Mouse (Mus musculus) bone marrow macrophage, adult 2 months (primary cell): ENCODE results near the gene Noct. TPM values are rescaled to one million over a fixed set of nuclear protein-coding genes. Genes with fewer than 3 reads are reported as not detected.

Experiments used
- H3K27ac ChIP-seq: 2 replicates; pipeline ENCODE4 v1.5.1; 2012; ENCODE audit warnings: low read depth, low read length; ENCODE audit not compliant: insufficient read depth
- H3K4me1 ChIP-seq: 2 replicates; pipeline ENCODE4 v1.6.1; 2012; ENCODE audit warnings: low read length; ENCODE audit not compliant: control insufficient read depth, insufficient read depth
- H3K4me3 ChIP-seq: 2 replicates; pipeline ENCODE4 v1.5.1; 2012; ENCODE audit warnings: mild to moderate bottlenecking, low read length, moderate library complexity; ENCODE audit not compliant: insufficient read depth
- CTCF ChIP-seq: IDR thresholded peaks from 2 replicates; pipeline ENCODE4 v1.5.1; 2012; ENCODE audit warnings: low read depth, mild to moderate bottlenecking, low read length, moderate library complexity
- POLR2A ChIP-seq: IDR thresholded peaks from 2 replicates; pipeline ENCODE4 v1.6.1; 2012; ENCODE audit warnings: mild to moderate bottlenecking, low read depth, low read length, borderline replicate concordance
- polyA plus RNA-seq: library from polyadenylated mRNA; stranded (reverse); fragments of >200 nt; gene quantifications from 2 replicates; pipeline ENCODE4 v1.2.4, GENCODE M21; 2012; ENCODE audit not compliant: missing spikeins, insufficient read depth, insufficient read length

Noct gene
- polyA plus RNA-seq, 1 experiment, result 8.3 TPM

DNA sequence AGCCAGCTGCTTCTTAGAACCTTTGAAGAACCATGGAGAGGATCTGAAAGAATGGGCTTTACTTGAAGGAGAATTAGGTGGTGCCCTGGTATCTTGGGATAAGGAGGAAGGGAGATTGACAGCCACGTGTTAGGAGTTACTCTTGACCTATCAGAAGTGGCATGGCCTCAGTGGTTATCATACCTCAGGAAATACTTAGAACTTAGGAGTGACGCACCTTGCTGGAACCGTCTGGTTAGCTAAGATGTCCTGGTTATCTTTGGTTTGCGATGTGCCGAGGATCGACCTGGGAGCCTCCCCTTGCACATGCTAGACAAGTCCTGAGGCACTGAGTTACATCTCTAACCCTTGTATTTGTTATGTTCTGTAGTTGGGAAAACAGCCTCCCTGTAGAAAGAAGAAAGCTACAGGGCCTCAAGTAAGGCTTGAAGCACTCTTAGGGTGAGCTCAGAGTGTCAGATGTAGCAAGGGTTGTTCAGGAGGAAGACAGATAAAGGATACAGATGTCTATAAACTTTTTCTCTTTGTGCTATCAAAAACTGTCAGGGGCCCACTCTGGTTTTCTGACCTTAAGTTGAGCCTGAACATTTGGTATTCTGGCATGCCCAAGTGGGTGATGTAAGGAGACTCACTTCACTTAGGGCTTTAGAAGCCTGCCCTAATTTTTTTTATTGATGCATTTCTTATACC, 6.0 kb downstream of the Noct start:
- TF ChIP-seq POLR2A (no peak), CTCF (no peak)
- Histone ChIP-seq H3K4me1 (peaks cover 14% of the 10 kb centered on the region), H3K27ac (no peak overlapping the region), H3K4me3 (no peak overlapping the region)

DNA sequence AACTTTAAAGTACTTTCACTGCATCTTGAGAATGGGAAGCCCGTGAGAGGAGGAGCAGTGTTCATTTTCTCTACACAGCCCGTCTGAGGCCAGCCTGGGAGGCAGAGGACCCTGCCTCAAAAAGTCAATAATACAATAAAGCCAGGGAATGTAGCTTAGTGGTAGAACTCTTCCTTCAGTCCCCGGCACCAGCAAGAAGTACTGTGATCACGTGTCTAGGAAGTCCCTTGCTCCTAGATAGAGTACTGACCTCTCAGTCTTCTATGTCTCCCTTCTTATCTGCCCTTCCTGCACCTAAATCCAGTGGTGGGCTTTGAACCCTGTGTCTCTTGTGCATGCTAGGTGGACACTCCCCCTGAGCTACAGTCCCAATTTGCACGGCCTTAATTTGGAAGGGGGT, 6.6 kb downstream of the Noct start:
- Histone ChIP-seq H3K4me1 (peaks cover 14% of the 10 kb centered on the region), H3K27ac (no peak overlapping the region), H3K4me3 (no peak overlapping the region)
- TF ChIP-seq CTCF, result no peak
- TF ChIP-seq POLR2A, result no peak

DNA sequence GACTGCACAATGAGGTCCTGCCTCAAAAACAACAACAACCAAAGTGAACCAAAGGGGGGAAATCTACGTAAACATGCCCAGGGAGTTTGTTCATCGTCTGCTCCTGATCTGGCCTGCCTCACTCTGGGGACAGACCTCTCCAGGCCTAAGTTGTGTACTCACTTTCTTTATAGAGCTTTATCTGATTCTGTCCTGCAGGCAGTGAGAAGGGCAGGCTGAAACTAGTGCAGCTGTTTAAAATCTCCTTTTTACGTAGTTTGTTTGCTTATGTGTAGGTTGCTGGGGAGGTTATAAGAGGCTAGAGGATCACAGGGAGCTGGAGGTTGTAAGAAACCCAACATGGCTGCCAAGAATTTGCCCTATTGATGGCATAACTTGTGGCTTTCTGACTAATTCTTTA, 7.3 kb downstream of the Noct start:
- peaks cover 12% of the 10 kb centered on the region for H3K4me1 ChIP-seq
- TF ChIP-seq POLR2A (no peak), CTCF (no peak)
- H3K4me3 ChIP-seq, result no peak overlapping the region
- H3K27ac ChIP-seq, result no peak overlapping the region

DNA sequence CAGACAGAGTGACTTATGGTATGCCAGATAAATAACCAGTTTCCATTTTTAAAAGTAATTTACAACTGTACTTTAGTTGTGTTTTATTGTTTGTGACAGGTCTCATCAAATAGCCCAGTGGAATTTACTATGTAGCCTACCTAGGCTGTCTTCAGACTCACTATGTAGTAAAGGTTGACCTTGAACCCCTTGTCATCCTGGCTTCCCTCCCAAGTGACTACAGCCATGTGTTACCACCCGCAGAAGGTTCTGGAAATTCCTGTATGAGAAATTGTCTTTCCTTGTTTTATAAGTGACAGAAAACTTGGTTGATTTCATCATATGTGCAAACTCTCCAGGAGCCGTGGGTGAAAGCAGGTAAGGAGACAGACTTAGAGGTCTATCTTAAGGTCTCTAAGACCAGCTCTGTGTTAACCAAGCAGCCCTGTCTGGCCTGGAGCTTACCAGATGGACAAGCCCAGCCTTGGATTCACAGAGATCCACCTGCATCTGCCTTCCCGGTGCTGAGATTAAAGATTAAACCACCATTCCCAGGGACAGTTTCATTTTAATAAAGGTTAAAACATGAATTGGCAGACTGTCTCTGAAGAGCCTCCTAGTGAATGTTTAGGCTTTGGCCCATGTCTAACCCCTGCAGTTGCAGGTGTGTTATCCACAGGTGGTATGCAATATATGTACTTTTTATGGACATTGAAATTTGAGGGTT, 8.1 kb downstream of the Noct start:
- TF ChIP-seq POLR2A, result no peak
- TF ChIP-seq CTCF, result no peak
- peaks cover 3% of the 10 kb centered on the region for H3K4me1 ChIP-seq
- H3K4me3 ChIP-seq, result no peak overlapping the region
- no peak overlapping the region for H3K27ac ChIP-seq

DNA sequence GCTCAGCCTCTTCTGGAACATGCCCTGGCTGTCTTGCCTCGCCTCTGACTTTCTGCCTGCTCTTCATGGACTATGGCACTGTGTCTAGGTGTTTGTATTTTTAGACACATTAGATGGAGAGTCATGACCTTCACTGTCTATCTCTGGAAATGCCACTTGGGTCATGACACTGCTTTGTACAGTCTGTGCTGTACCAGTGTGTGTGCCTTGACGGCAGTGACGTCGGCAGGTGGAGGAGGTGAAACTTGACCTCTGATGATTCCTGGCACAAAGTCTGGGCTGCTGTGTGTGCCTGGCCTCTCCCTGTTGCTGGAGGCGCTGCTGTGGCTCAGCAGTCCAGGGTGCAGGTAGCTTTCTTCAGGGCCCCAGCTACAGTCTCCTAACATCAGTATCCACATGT, 9.2 kb downstream of the Noct start:
- no peak for TF ChIP-seq POLR2A
- no peak for TF ChIP-seq CTCF
- Histone ChIP-seq H3K4me3 (no peak overlapping the region), H3K4me1 (peaks cover 9% of the 10 kb centered on the region), H3K27ac (no peak overlapping the region)

DNA sequence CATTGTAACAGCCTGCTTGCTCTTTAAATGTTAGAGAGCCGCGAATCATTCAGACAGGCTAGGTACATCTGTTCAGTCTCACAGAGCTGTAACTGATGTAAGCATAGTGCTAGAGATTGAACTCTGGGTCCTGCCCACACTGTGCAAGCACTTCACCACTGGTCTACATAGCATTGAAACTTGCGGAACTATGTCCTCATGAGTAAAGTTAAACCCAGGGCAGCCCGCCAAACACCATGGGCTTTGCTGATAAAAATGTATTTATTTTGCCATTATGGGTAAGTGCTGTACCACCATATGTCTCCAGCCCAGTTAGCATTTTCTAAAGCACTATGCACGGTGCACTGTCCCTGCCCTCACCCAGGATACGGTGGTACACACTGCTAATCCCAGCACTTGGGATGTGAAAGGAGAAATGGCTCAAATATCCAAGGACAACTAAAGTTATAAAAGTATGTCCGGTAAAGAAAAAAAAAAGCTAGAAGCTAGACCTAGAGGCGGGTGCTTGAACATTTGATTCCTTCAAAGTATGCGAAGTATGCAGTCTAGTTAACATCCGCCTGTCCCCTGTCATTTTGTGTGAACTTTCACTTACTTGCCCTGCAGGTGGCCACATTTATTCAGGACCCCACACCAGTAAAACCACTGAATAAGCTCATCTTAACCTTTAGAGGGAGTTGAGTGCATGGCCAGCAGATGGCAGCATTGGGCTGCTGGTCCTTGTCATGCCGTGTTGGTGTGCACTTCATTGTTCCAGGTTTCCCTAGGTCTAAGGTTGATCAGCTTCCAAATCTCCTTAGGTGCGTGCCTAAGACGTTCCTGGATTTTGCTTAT, 9.9 kb downstream of the Noct start:
- peaks cover 15% of the 10 kb centered on the region for H3K4me1 ChIP-seq

DNA sequence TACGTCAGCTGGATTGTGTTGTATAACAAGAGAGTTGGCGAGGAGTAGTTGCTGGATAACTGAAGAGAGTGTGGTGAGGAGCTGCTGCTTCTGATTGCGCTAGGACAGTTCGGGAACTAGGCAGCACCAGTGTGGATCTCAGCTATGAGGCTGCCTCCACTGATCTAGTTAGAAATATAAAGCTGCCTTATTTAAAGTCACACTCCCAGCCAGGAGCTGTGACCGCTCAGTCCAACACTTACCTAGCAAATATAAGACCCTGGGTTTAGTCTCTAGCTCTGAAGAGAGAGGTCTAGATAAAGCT, 10.5 kb downstream of the Noct start:
- Histone ChIP-seq H3K4me3 (no peak overlapping the region), H3K4me1 (peaks cover 15% of the 10 kb centered on the region), H3K27ac (no peak overlapping the region)
- TF ChIP-seq POLR2A (no peak), CTCF (no peak)

More for the DNA sequence above, 9.9 kb downstream of the Noct start:
- H3K27ac ChIP-seq, result no peak overlapping the region
- no peak overlapping the region for H3K4me3 ChIP-seq
- TF ChIP-seq CTCF, result peak; percentile 82
- TF ChIP-seq POLR2A, result no peak

DNA sequence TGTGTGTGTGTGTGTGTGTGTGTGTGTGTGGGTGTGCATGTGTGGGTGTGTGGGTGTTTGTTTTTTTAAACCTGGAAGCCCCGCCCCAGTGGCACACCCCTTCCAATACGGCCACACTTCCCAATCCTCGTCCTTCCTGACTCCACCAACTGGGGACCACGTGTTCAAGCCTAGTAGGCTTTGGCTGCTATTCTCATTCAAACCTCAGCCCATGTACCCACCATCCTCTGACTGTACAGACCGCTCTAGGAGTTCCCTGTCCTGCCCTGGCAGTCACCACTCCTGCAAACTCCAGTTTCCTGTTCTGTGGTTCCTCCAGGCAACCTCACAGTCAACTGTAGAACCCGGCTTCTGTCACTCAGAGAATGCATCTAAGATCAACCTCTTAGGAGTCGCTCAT, 14.3 kb downstream of the Noct start:
- TF ChIP-seq POLR2A (no peak), CTCF (no peak)
- peaks cover 15% of the 10 kb centered on the region for H3K4me1 ChIP-seq
- no peak overlapping the region for H3K4me3 ChIP-seq
- no peak overlapping the region for H3K27ac ChIP-seq

DNA sequence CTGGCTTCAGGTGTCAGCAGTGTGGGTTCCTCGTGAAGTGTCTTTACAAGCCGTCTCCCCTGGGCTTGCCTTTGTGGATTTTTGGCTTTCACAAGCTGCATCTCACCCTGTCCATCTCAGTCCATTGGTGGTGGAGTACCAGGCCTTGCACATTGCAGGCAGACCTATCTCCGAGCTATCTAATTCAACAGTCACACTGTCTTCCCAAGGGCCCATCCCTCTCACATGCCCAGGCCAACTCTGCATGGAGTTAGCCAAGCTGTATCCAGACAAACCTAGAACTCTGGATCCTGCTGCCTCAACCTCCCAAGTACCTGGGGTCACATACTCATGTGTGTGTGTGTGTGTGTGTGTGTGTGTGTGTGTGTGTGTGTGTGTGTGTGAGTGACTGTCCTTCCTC, 15.3 kb downstream of the Noct start:
- H3K27ac ChIP-seq, result no peak overlapping the region
- H3K4me1 ChIP-seq, result peaks cover 15% of the 10 kb centered on the region
- H3K4me3 ChIP-seq, result no peak overlapping the region
- TF ChIP-seq CTCF (no peak), POLR2A (no peak)

DNA sequence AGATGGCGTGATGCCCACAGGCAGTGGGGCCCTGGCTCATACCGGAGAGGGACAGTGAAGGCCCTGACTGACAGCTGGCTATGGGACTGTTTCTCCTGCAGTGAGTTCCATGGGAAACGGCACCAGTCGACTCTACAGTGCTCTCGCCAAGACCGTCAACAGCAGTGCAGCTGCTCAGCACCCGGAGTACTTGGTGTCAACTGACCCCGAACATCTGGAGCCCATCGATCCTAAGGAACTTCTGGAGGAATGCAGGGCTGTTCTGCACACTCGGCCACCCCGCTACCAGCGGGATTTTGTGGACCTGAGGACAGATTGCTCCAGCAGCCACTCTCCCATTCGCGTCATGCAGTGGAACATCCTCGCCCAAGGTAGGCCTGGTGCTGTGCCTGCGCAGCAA, 23.5 kb downstream of the Noct start:
- H3K4me1 ChIP-seq, result no peaks in the 10 kb centered on the region
- H3K27ac ChIP-seq, result no peak overlapping the region
- H3K4me3 ChIP-seq, result no peak overlapping the region
- no peak for TF ChIP-seq CTCF
- no peak for TF ChIP-seq POLR2A
